Mouse (Mus musculus) monocyte, adult 59 days (primary cell): ENCODE results near the gene 4933415A04Rik. TPM values are rescaled to one million over a fixed set of nuclear protein-coding genes. Genes with fewer than 3 reads are reported as not detected.

Source experiments
- total RNA-seq, 2 experiments: library from RNA; stranded (reverse); gene quantifications; one replicate each; pipeline ENCODE4 v1.2.4; 2023

The 4933415A04Rik gene
- not detected for total RNA-seq

DNA sequence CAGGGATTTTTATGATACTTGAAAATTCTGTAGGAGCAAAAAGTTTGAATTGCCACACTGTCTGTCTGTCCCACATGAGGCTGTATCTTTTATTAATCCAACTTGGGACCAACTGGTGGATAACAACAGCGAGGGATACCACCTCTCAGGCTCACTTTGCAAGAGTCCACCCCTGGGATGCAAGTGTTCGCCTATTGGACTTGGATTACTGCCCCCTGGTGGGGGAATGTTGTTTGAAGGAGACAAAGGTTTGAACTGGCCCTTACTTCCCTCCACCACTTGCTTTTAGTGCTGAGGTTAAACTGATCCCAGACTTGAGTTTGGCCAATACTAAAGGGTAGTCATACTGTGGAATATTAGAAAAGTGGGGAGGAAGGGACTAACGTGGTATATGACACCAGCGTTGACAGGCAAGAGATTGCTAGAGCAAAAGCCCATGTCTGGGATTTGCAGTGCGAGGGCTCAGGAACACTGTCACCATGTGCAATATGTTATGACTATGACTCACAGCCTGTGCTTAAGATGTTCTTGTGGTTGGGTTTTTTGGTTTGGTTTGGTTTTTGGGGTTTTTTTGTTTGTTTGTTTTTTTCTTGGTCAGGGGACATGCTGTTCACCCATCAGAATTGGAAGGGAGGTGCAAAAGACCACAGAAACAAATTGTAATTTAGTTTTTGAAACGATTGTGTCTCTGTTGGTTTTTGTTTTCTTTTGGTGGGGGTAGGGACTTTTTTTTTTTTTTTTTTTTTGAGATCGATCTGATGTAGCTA lies at the start of gene 4933415A04Rik:
4933415A04Rik (plus strand) TSS at position 717 of the 767 bp plus-strand sequence.

DNA sequence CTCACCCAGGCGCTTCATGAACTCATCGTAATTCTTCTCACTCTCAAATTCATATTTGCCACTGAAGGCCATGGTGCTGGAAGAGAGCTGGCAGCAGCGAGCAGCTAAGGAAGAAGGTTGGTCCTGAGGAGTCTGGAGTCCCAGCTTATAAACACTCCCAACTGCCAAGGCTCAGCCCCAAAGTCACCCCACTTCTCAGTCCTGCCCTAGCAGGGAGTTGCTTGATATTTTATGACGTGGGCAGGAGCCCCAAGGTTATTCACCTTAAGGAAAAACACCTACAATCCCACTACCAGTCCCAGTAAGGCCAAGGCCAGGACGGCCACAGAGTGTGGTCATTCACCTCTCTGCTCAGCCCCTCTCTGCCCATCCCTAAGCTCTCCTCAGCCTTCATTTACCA lies 14.6 kb downstream of the 4933415A04Rik start, which contains the start of gene Fabp6:
Fabp6 (minus strand) TSS at position 101 of the 400 bp plus-strand sequence.

Other genes with a start within 250 kb of the 4933415A04Rik start
- gene Pttg1, start 160.8 kb upstream of the 4933415A04Rik start, total RNA-seq: 10 to 100 TPM; 45.2 to 54.0 TPM
- gene Slu7, start 153.3 kb upstream of the 4933415A04Rik start, total RNA-seq: 10 to 100 TPM; 64.8 to 84.1 TPM
- gene C1qtnf2, start 112.8 kb upstream of the 4933415A04Rik start, total RNA-seq: not detected
- gene Ccnjl, start 58.3 kb upstream of the 4933415A04Rik start, total RNA-seq: not detected
- not detected for gene Fabp6, start 14.5 kb downstream of the 4933415A04Rik start, total RNA-seq
- 10 to 100 TPM; 29.7 to 37.0 TPM for gene Pwwp2a, start 95.0 kb downstream of the 4933415A04Rik start, total RNA-seq
- gene Ttc1, start 161.0 kb downstream of the 4933415A04Rik start, total RNA-seq: 10 to 100 TPM; 36.0 to 38.0 TPM